Mouse (Mus musculus) right cerebral cortex, postnatal 25 days (tissue): ENCODE data around the gene Ttyh3.
"Not testable (repeated sequence)": the region's sequence is repeated elsewhere in the genome, so short reads cannot be mapped to it uniquely, and the experiment has no call there.

Experiments used
- DNase-seq: peaks from one replicate; pipeline ENCODE4 v3.0.0; 2022

The Ttyh3 gene

DNA sequence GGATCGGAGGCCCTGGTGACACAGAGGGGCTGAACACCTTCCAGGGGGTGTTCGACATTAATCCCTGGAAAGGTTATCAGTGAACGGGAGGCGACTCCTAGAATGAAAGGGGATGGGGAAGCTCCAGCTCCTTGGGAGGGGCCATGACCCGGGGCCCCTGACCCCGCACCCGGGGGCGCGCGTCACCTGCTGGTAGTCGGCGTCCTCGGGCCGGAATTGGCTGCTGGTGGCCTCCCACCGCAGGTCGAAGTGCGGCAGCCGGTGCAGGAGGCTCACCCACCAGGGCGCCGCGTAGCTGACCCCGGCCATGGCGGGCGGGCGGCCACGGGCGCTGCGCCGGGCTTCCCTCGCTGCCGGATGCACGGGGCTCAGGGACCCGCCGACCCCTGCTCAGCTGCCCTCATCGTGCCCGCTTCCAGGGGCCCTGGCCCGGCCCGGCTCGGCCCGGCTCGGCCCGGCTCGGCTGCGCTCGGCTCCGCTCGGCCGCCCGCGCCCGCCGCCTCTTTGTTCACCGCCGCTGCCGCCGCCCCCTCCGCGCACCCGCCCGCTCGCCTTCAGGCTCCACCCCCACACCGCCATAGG lies at the start of gene Ttyh3:
Ttyh3 (minus strand) TSS at position 513 of the 582 bp plus-strand sequence.
- DNase-seq: no peak

DNA sequence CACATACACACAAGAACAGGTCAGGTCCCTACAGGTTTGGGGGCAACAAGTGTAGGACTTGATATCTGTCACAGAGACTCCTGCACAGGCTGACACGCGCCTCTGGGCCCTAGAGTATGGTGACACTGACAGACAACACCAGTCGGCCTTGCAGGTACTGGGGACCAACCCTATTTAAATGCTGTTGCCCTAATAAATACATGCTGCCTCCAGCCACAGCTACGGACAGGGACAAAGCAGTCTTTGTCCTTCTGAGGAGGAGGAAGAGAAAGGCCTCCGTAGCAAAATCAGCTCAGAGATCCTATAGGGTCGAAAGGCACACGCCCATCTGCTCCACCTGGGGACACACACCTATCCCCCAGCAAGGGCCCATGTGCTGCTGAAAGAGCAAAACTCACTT lies 47.2 kb upstream of the Ttyh3 start:
- DNase-seq: no peak

DNA sequence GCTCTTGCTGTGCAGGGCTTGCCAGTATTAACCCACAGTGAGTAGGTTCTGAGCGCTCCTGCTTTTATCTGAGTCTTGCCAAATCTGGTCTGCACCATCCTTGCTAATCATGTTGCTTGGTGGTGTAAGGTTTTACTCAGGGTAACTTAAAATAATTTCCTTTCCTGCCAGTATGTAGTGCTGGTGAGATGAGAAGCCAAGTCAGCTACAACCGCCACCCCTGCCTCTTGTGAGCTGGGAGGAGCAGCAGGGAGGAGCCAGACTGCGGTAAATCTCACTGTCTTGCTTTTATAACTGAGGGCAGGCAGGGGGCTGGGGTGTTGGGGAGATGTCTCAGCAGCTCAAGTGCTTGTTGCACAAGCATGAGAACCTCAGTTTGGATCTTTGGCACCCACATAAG lies 39.6 kb upstream of the Ttyh3 start:
- no peak for DNase-seq

- no peak for DNase-seq
Measured at GRCm38 (mm10) chr5:140684343-140685148, 35.7 kb upstream of the Ttyh3 start.

- no peak for DNase-seq
Measured at GRCm38 (mm10) chr5:140682113-140682512, 33.3 kb upstream of the Ttyh3 start.

DNA sequence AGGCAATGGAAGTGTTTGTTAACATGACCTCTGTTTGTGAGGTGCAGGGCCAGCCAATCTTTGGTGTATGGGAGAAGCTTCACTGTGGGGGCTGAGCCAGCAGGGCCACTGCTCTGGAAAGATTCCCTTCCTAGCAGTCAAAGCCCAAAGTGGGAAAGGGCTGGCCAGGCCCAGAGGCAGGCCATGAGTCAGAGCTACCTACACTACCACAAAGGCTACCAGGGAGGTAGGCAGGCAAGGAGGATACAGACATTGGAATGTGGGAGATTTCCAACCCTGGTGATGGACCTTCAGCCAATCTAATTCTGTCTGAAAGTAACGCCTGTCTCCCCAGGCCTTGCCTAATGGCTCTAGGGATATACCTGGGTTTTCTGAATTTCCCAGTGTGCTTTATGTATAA lies 32.1 kb upstream of the Ttyh3 start:
- DNase-seq: no peak

DNA sequence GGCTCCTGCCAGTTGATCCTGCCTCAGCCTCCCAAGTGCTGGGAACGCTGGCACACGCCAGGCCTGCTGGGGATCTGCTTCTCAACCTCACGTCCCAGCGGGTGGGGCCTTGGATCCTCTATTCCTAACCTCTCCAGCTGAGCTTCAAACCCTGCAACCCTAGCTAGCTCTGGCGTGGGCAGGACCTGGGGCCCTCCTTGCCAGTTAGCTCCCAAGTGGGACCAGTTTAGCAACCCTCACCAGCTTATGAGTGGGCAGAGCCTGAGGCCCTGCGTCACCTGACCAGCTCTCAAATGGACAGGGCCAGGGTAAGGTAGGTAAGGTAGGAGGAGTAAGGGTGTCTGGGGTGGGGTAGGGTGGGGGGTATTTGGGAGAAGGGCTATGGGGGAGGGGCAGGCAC lies 31.2 kb upstream of the Ttyh3 start:
- DNase-seq: no peak

- DNase-seq: no peak
Measured at GRCm38 (mm10) chr5:140677137-140677536, 28.3 kb upstream of the Ttyh3 start.

DNA sequence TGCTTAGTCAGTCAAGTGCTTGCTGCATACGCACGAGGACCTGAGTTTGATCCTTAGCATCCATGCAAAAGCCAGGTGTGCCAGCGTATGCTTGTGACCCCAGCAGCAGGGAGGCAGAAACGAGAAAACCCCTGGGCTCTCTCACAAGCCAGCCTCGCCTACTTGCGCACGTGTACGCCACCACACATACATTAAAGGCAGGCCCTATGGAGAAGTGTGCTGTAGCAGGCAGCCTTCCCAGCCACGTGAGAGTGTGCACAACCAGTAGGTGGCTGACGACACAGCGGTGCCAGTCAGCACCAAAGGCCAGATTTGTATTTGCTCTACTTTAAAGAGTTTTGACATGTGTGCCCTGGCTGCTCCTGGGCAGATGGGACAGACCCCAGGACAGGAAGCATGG lies 26.8 kb upstream of the Ttyh3 start:
- no peak for DNase-seq

DNA sequence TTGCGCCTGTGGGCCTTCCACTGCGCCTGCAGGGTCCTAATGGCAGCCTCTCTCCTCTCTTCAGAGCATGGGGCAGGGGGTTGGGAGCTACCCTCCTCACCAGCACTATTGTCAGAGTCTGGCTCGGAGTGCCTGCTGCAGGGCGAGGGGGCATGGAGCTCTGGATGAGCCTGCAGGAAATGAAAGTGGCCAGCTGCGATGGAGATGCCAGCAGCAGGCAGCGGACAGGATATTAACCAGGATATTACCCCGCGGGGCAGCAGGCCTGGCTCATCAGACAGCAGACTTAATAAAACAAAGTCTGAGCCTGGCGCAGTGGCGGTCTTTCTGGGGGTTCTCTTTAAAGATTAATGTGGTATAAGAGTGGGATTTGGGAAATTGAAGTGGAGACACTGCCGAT lies 26.2 kb upstream of the Ttyh3 start:
- no peak for DNase-seq

GRCm38 (mm10) chr5:140674036-140674435 lies 25.2 kb upstream of the Ttyh3 start:
- DNase-seq: no peak

DNA sequence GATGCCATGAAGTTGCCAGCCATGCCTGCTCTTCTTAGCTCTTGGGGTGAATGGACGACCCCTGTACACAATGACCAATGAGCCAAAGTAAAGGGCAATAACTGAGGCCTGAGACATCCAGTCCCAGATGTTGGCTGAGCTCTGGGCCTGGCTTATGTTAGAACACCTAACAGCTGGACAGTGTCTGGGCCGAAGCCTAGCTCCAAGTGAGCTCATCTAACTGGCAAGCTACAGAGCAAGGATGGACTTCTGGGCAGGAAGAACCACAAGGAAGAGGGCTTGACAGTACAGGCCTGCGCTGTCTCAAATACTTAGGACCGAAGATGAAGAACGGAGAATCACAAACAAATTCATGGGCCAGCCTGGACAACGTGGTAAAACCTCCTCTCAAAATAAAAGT lies 23.8 kb upstream of the Ttyh3 start:
- DNase-seq: not testable (repeated sequence)

GRCm38 (mm10) chr5:140672115-140672514 lies 23.3 kb upstream of the Ttyh3 start:
- no peak for DNase-seq

- no peak for DNase-seq
Measured at GRCm38 (mm10) chr5:140663621-140664180, 14.9 kb upstream of the Ttyh3 start.

DNA sequence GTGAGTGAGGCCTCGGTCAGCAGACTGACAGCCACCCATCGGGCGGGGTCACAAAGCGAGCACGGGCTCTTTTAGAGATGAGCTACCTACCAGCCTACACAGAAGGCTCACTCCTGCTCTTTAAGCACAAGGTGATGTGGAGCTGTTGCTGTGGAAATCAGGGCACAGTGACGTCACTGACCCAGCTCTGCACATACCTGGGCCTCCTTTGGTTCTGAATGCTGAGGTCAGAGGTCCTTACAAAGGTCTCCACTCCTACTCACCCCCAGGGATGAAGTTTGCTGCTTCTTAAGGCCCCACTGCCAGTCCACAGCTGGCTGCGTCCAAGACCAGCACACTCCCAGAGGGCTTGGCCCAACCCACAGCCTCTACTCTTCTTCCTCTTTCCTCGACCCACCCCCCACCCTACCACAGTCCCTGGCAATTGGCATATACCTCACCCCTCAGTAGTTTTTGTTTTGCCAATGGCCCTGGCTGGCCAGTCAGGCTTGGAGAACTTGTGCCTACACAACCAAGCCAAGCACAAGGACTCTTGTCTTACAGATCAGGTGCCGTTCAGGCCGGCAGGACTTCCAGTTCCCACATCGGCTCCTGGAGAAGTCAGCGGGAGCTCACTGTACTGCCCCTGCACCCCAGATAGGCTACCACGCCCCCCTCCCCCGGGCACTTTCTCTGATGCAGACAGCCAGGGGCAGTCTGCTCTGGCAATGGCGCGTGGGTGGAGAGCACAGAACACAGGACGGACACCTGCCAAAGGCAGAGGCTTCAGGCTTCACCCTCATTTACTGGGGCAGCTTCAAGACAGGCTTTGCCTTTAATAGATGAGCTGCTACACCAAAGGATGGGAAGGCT lies 14.1 kb upstream of the Ttyh3 start:
- no peak for DNase-seq

- peak; percentile 56 for DNase-seq
Measured at GRCm38 (mm10) chr5:140661875-140662643, 13.2 kb upstream of the Ttyh3 start.

DNA sequence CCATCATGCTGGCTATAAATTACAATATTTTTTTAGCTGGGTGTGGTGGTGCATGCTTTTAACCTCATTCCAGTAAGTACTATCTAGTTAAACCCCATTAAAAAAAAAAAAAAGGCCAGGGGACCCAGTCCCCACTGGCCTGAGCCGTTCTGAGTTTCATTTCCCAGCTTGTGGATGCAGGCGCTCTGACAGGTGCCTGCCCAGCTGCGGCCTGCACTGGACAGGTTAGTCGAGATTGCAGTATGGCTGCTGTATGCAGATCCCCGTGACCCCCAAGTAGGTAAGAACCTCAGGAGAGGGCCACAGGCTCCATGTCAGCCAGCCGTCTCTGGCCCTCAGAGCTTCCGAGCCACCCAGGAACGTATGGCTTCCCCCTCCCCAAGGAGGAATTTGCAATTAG lies 12.6 kb upstream of the Ttyh3 start:
- no peak for DNase-seq

DNA sequence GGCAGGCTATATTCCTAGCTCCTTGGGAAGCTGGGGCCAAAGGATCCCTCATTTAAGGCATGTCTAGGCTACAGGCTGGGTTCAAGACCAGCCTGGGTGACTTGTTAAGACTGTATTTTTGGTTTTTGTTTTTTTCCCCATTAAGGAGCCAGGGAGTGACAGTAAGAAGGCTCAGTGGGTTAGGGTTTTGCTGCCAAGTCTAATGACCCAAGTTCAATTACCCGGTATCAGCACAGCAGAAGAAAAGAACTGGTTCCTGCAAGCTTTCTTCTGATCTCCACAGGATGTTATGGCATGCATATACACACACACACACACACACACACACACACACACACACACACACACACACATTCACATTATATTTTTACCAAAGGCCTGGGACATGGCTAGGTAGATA lies 11.6 kb upstream of the Ttyh3 start:
- DNase-seq: no peak

DNA sequence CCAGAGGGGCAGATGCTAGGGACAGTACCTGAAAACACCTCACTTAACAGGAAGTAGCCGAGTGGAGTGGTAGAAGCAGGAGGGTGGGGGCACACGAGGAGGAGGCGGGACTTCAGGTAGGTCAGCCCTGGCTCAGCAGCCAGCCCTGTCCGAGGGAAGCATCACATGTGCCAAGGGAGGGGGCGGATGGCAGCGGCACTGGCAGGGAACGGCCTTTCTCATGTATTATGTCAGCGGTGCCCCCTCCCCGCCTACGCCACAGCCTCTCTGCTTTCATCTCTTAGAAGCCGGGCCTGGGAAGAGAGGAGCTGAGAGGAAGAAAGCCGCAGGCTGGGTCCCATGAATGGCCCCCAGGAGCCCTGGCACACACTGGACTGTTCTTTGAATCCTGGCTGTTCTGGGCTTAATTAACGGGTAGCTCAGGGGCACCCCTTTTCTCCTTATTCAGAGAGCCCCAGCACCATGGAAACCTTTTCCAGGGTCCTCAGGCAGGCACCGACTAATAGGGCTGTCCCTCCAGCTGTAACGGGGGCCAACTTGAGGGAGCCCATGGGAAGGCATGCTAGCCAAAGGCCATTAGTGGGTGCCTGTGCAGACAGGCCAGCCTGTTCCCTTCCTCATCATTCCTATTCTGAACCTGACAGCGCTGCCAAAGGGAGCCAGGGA lies 10.9 kb upstream of the Ttyh3 start:
- peak; percentile 75 for DNase-seq

GRCm38 (mm10) chr5:140654096-140654845 lies 5.4 kb upstream of the Ttyh3 start:
- DNase-seq: no peak

GRCm38 (mm10) chr5:140652587-140652986 lies 3.8 kb upstream of the Ttyh3 start:
- no peak for DNase-seq
